Mouse (Mus musculus) stomach, postnatal 0 days (tissue): Measurements from ENCODE around the gene Tm7sf3. TPM values are rescaled to one million over a fixed set of nuclear protein-coding genes. Genes with fewer than 3 reads are reported as not detected.

Experiments used
- ATAC-seq: fragments of 200-750 bp; cut with Nextera tagmentation; 2 replicates; pipeline ENCODE4 v1.8.0; 2017; ENCODE audit not compliant: low FRiP score, low TSS enrichment
- DNase-seq: peaks from one replicate; pipeline ENCODE4 v3.0.0-alpha.2; 2016; ENCODE audit warnings: low spot score
- H3K27ac ChIP-seq: fragments of 300-500 bp; sonication (generic); replicated peaks from 2 replicates; pipeline ENCODE4 v1.5.1; 2014; ENCODE audit warnings: mild to moderate bottlenecking, control low read depth
- H3K27me3 ChIP-seq: fragments of 300-500 bp; sonication (generic); 2 replicates; pipeline ENCODE4 v1.6.1; 2014; ENCODE audit warnings: low read length; ENCODE audit not compliant: control insufficient read depth, insufficient read depth
- H3K36me3 ChIP-seq: fragments of 300-500 bp; sonication (generic); 2 replicates; pipeline ENCODE4 v1.6.1; 2014; ENCODE audit warnings: low read length, mixed read lengths; ENCODE audit not compliant: control insufficient read depth, insufficient read depth
- H3K4me1 ChIP-seq: fragments of 300-500 bp; sonication (generic); replicated peaks from 2 replicates; pipeline ENCODE4 v1.6.1; 2014; ENCODE audit warnings: antibody characterized with exemption; ENCODE audit not compliant: control insufficient read depth, insufficient read depth
- H3K4me2 ChIP-seq: fragments of 300-500 bp; sonication (generic); replicated peaks from 2 replicates; pipeline ENCODE4 v1.6.1; 2014; ENCODE audit warnings: low read depth, mild to moderate bottlenecking, control low read depth, moderate library complexity
- H3K4me3 ChIP-seq: fragments of 300-500 bp; sonication (generic); 2 replicates; pipeline ENCODE4 v1.5.1; 2014; ENCODE audit warnings: low read depth, low read length, control low read depth
- H3K9ac ChIP-seq: fragments of 300-500 bp; sonication (generic); 2 replicates; pipeline ENCODE4 v1.6.1; 2014; ENCODE audit warnings: mild to moderate bottlenecking, low read length, control low read depth, mixed read lengths
- H3K9me3 ChIP-seq: fragments of 300-500 bp; sonication (generic); 2 replicates; pipeline ENCODE4 v1.6.1; 2016; ENCODE audit warnings: low read length; ENCODE audit not compliant: control insufficient read depth
- CTCF ChIP-seq: IDR thresholded peaks from 2 replicates; pipeline ENCODE4 v1.5.1; 2016; ENCODE audit warnings: antibody characterized with exemption, low read depth, mild to moderate bottlenecking, moderate library complexity
- EP300 ChIP-seq: optimal IDR thresholded peaks from 2 replicates; pipeline ENCODE3; 2016; ENCODE audit warnings: antibody characterized with exemption
- WGBS: fragments of 180-500 bp; shearing (Covaris S2); extraction: QIAGEN DNeasy Blood & Tissue Kit; methylation state at CpG from one replicate; pipeline ENCODE4 v1.1.7; 2014; 5-methylcytosine and 5-hydroxymethylcytosine counted together
- polyA plus RNA-seq: library from polyadenylated mRNA; unstranded; fragments of >200 nt; fragmentation: Nextera tagmentation; extraction: Ambion mirVana; gene quantifications from 2 replicates; pipeline ENCODE4 v1.2.1, GENCODE M21; 2015

Gene Tm7sf3
- polyA plus RNA-seq, 1 experiment from 2014 or later, result 24.5 TPM

GRCm38 (mm10) chr6:146672106-146672505 lies 29.5 kb upstream of the Tm7sf3 start:
- DNase-seq, result no peak
- TF ChIP-seq EP300, result no peak

DNA sequence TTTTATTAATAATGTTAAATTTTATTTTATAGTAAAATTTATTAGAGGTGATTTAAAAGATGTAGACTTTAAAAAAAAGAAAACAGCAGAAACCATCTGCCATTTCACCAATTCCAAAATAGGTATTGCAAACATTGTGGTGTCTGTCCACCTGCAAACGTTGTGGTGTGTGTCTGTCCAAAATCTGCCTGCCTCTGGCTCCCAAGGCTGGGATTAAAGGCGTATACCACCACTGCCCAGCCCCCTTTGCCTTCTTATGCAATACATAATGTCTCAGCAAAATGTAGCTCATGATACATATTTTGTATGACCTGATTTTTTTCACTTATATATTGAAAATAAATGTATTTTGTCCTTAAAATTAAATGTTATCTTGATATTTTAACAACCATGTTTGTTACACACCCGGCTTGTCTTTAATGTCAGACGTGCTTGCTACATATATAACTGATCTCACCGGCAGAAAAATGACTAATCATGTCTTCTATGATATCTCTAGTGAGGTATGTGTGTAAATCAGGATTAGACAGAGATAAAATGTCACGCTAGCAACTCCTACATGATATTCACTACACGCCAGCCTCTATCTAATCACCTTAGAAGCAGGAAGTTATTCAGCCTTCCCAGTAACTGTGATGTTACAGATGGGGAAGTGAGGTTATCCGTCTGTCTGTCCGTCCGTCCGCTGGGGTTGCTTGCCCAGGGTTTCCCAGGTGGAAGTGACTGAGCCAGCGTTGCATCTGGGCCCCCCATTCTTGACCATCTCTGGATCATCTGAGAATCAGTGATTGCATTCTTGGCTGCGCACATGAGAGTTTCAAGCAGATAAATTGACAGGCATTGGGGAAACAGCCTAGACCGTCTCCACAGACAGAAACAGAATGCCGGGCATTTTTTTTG lies 28.6 kb upstream of the Tm7sf3 start:
- peak; percentile 32; the same call in 1 of the 2 replicates for ATAC-seq

More at GRCm38 (mm10) chr6:146672106-146672505, 29.5 kb upstream of the Tm7sf3 start:
- Histone ChIP-seq H3K4me3 (no peak overlapping the region), H3K27me3 (no peaks in the 10 kb centered on the region), H3K9ac (no peak overlapping the region), H3K27ac (no peak overlapping the region), H3K9me3 (no peaks in the 10 kb centered on the region), H3K4me1 (no peaks in the 10 kb centered on the region), H3K4me2 (no peak overlapping the region), H3K36me3 (no peaks in the 10 kb centered on the region)
- no peak for ATAC-seq
- 57% methylated on average over 5 of the region's 5 CpGs for WGBS

DNA sequence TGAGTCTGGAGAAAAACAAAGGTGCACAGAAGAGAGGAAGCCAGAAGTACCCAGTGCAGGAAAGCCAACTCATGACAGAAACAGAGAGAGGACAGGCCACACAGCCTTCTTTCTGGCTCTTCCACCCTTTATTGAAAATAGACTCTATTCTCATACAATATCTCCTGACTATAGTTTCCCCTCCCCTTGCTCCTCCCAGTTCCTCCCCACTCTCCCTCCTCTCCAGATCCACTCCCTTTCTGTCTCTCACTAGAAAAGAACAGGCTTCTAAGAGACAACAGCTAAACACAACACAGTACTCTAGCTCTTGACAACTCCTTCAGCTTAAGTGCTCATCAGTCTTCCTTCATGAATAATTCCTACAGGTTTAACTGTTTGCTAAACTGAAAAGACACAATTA lies 26.0 kb upstream of the Tm7sf3 start:
- H3K9me3 ChIP-seq, result no peaks in the 10 kb centered on the region
- no peak for DNase-seq
- no peak overlapping the region for H3K27ac ChIP-seq
- no peak overlapping the region for H3K4me2 ChIP-seq
- no peaks in the 10 kb centered on the region for H3K36me3 ChIP-seq
- H3K4me1 ChIP-seq, result no peaks in the 10 kb centered on the region
- H3K9ac ChIP-seq, result no peak overlapping the region
- no peaks in the 10 kb centered on the region for H3K27me3 ChIP-seq
- TF ChIP-seq CTCF (no peak), EP300 (no peak)
- ATAC-seq, result no peak
- H3K4me3 ChIP-seq, result no peak overlapping the region

More for the DNA sequence above, 28.6 kb upstream of the Tm7sf3 start:
- Histone ChIP-seq H3K27me3 (no peaks in the 10 kb centered on the region), H3K9me3 (no peaks in the 10 kb centered on the region), H3K4me2 (no peak overlapping the region), H3K36me3 (no peaks in the 10 kb centered on the region), H3K4me3 (no peak overlapping the region), H3K4me1 (no peaks in the 10 kb centered on the region), H3K9ac (no peak overlapping the region), H3K27ac (no peak overlapping the region)
- no peak for DNase-seq
- 70% methylated on average over 15 of the region's 15 CpGs for WGBS
- TF ChIP-seq EP300 (no peak), CTCF (no peak)

DNA sequence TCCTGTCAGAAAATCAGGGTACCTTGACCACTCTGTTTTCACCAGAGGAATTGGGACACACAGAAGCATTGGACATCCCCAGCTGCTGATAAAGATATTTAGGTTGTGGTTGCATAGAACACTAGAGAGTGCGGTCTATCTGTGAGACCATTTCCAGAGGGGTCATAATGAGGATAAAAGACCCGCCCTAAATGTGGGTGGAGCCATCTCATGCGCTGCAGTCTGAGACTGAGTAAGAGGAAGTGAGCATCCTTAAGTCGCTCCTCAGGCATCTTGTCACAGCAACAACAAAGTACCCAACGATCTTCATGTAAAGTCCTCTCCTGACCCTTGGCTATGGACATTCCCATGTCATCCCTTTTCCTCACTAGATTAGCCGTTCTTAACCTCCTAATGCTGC lies 24.2 kb upstream of the Tm7sf3 start:
- ATAC-seq, result no peak
- WGBS, result 68% methylated on average over 6 of the region's 6 CpGs
- TF ChIP-seq CTCF (no peak), EP300 (no peak)

GRCm38 (mm10) chr6:146665408-146665807 lies 22.8 kb upstream of the Tm7sf3 start:
- H3K4me1 ChIP-seq, result no peaks in the 10 kb centered on the region
- H3K4me2 ChIP-seq, result no peak overlapping the region
- no peak for TF ChIP-seq CTCF
- TF ChIP-seq EP300, result no peak
- H3K4me3 ChIP-seq, result no peak overlapping the region
- no peak overlapping the region for H3K27ac ChIP-seq
- no peaks in the 10 kb centered on the region for H3K9me3 ChIP-seq
- no peak overlapping the region for H3K9ac ChIP-seq
- WGBS, result 69% methylated on average over 2 of the region's 2 CpGs
- DNase-seq (no peak), ATAC-seq (peak; percentile 79)
- no peaks in the 10 kb centered on the region for H3K36me3 ChIP-seq
- no peaks in the 10 kb centered on the region for H3K27me3 ChIP-seq

More for the DNA sequence above, 24.2 kb upstream of the Tm7sf3 start:
- no peaks in the 10 kb centered on the region for H3K36me3 ChIP-seq
- no peaks in the 10 kb centered on the region for H3K27me3 ChIP-seq
- H3K4me3 ChIP-seq, result no peak overlapping the region
- no peak overlapping the region for H3K27ac ChIP-seq
- no peaks in the 10 kb centered on the region for H3K9me3 ChIP-seq
- no peak overlapping the region for H3K4me2 ChIP-seq
- H3K9ac ChIP-seq, result no peak overlapping the region
- no peaks in the 10 kb centered on the region for H3K4me1 ChIP-seq
- no peak for DNase-seq

DNA sequence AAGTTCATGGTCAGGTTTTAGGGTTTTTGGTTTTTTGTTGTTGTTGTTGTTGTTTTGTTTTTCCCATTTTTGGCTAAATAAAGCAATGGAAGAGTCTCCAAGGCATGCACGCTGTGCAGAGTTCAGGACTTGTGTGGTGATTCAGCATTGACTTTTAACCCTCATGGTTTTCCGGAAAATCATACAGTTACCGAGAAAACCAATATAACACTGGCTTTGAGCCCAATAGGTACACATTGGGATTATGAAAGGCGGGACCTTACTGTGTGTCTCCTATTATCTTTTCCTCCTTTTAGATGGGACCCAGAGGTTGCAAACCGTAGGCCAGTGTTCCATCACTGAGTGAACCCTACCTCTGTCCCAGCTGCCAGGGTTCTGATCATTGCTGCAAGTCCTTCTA lies 22.3 kb upstream of the Tm7sf3 start:
- Histone ChIP-seq H3K9me3 (no peaks in the 10 kb centered on the region), H3K4me3 (no peak overlapping the region), H3K27ac (no peak overlapping the region), H3K4me2 (no peak overlapping the region), H3K4me1 (no peaks in the 10 kb centered on the region), H3K9ac (no peak overlapping the region), H3K27me3 (no peaks in the 10 kb centered on the region), H3K36me3 (no peaks in the 10 kb centered on the region)
- no peak for DNase-seq
- TF ChIP-seq EP300 (no peak), CTCF (no peak)
- 63% methylated on average over 5 of the region's 5 CpGs for WGBS
- peak; percentile 30; the same call in 1 of the 2 replicates for ATAC-seq
